Mouse (Mus musculus) forebrain, embryonic 11.5 days (tissue): ENCODE data around the gene Crlf1. TPM values are rescaled to one million over a fixed set of nuclear protein-coding genes. Genes with fewer than 3 reads are reported as not detected.

Experiments used
- ATAC-seq: fragments of 200-750 bp; cut with Nextera tagmentation; replicated peaks from 2 replicates; pipeline ENCODE4 v1.8.0; 2017; ENCODE audit warnings: moderate TSS enrichment; ENCODE audit not compliant: low FRiP score
- DNase-seq: peaks from one replicate; pipeline ENCODE4 v3.0.0-alpha.2; 2017; ENCODE audit warnings: low spot score
- H3K27ac ChIP-seq: fragments of 300-500 bp; sonication (generic); 2 replicates; pipeline ENCODE4 v1.5.1; 2014; ENCODE audit warnings: low read depth, low read length
- H3K27me3 ChIP-seq: fragments of 300-500 bp; sonication (generic); 2 replicates; pipeline ENCODE4 v1.6.1; 2014; ENCODE audit warnings: mild to moderate bottlenecking, low read length, mixed read lengths; ENCODE audit not compliant: control insufficient read depth, insufficient read depth
- H3K36me3 ChIP-seq: fragments of 300-500 bp; sonication (generic); 2 replicates; pipeline ENCODE4 v1.6.1; 2014; ENCODE audit warnings: mild to moderate bottlenecking, low read length, moderate library complexity, mixed read lengths; ENCODE audit not compliant: control insufficient read depth, insufficient read depth
- H3K4me1 ChIP-seq: fragments of 300-500 bp; sonication (generic); replicated peaks from 2 replicates; pipeline ENCODE4 v1.6.1; 2014; ENCODE audit warnings: low read length, mixed read lengths; ENCODE audit not compliant: control insufficient read depth, insufficient read depth
- H3K4me2 ChIP-seq: fragments of 300-500 bp; sonication (generic); 2 replicates; pipeline ENCODE4 v1.6.1; 2014; ENCODE audit warnings: low read depth, mild to moderate bottlenecking, low read length, moderate library complexity, mixed read lengths; ENCODE audit not compliant: severe bottlenecking
- H3K4me3 ChIP-seq: fragments of 300-500 bp; sonication (generic); 2 replicates; pipeline ENCODE4 v1.5.1; 2014; ENCODE audit warnings: low read depth, low read length
- H3K9ac ChIP-seq: fragments of 300-500 bp; sonication (generic); 2 replicates; pipeline ENCODE4 v1.6.1; 2014; ENCODE audit warnings: low read length
- H3K9me3 ChIP-seq: fragments of 300-500 bp; sonication (generic); 2 replicates; pipeline ENCODE4 v1.6.1; 2016; ENCODE audit warnings: low read length, mixed read lengths; ENCODE audit not compliant: control insufficient read depth
- WGBS: fragments of 180-500 bp; shearing (Covaris S2); extraction: QIAGEN DNeasy Blood & Tissue Kit; methylation state at CpG from one replicate; pipeline ENCODE4 v1.1.7; 2014; 5-methylcytosine and 5-hydroxymethylcytosine counted together
- polyA plus RNA-seq: library from polyadenylated mRNA; unstranded; fragments of >200 nt; fragmentation: Nextera tagmentation; extraction: Ambion mirVana; gene quantifications from 2 replicates; pipeline ENCODE4 v1.2.1, GENCODE M21; 2014

The Crlf1 gene
- polyA plus RNA-seq, 1 experiment from 2014 or later = 10.9 TPM

GRCm38 (mm10) chr8:70552836-70553235 lies 59.9 kb downstream of the Crlf1 start:
- Histone ChIP-seq H3K27ac (no peak overlapping the region), H3K4me3 (no peak overlapping the region), H3K4me2 (no peak overlapping the region), H3K4me1 (no peaks in the 10 kb centered on the region), H3K9ac (no peak overlapping the region), H3K36me3 (no peaks in the 10 kb centered on the region), H3K27me3 (no peaks in the 10 kb centered on the region), H3K9me3 (no peaks in the 10 kb centered on the region)
- 90% methylated on average over 1 of the region's 1 CpGs for WGBS
- DNase-seq (no peak), ATAC-seq (no peak)

Other genes starting within 250 kb of the Crlf1 start
- gene Homer3, start 210.3 kb upstream of the Crlf1 start, polyA plus RNA-seq = 87.6 and 91.4 TPM in 2 replicates
- 54.4 and 61.5 TPM in 2 replicates for gene Ddx49, start 190.7 kb upstream of the Crlf1 start, polyA plus RNA-seq
- 220 and 268 TPM in 2 replicates for gene Cope, start 190.6 kb upstream of the Crlf1 start, polyA plus RNA-seq
- 10.6 and 11.0 TPM in 2 replicates for gene Cers1, start 177.4 kb upstream of the Crlf1 start, polyA plus RNA-seq
- 1.8 and 2.6 TPM in 2 replicates for gene Gdf1, start 163.3 kb upstream of the Crlf1 start, polyA plus RNA-seq
- 25.6 and 25.8 TPM in 2 replicates for gene Upf1, start 139.9 kb upstream of the Crlf1 start, polyA plus RNA-seq
- 0.56 TPM in 1 of 2 replicates, not detected in the other for gene Comp, start 119.6 kb upstream of the Crlf1 start, polyA plus RNA-seq
- 16.3 and 18.1 TPM in 2 replicates for gene Crtc1, start 53.6 kb upstream of the Crlf1 start, polyA plus RNA-seq
- gene Klhl26, start 16.2 kb upstream of the Crlf1 start, polyA plus RNA-seq = 17.5 and 19.5 TPM in 2 replicates
- gene Tmem59l, start 5.8 kb upstream of the Crlf1 start, polyA plus RNA-seq = 10.4 and 10.6 TPM in 2 replicates
- gene Rex1bd, start 13.6 kb downstream of the Crlf1 start, polyA plus RNA-seq = 113 and 123 TPM in 2 replicates
- gene Uba52, start 17.6 kb downstream of the Crlf1 start, polyA plus RNA-seq = 715 TPM in 2 replicates
- gene Fkbp8, start 34.6 kb downstream of the Crlf1 start, polyA plus RNA-seq = 268 and 290 TPM in 2 replicates
- 56.0 and 59.9 TPM in 2 replicates for gene Kxd1, start 34.8 kb downstream of the Crlf1 start, polyA plus RNA-seq
- gene Ell, start 46.3 kb downstream of the Crlf1 start, polyA plus RNA-seq = 21.8 and 22.2 TPM in 2 replicates
- 98.1 and 109 TPM in 2 replicates for gene Isyna1, start 101.2 kb downstream of the Crlf1 start, polyA plus RNA-seq
- 113 and 127 TPM in 2 replicates for gene Ssbp4, start 115.7 kb downstream of the Crlf1 start, polyA plus RNA-seq
- 1.2 and 1.4 TPM in 2 replicates for gene Lrrc25, start 123.0 kb downstream of the Crlf1 start, polyA plus RNA-seq
- not detected in 2 replicates for gene Gdf15, start 139.3 kb downstream of the Crlf1 start, polyA plus RNA-seq
- 70.9 and 73.8 TPM in 2 replicates for gene Pgpep1, start 167.2 kb downstream of the Crlf1 start, polyA plus RNA-seq
- gene Lsm4, start 180.1 kb downstream of the Crlf1 start, polyA plus RNA-seq = 318 and 346 TPM in 2 replicates
- 128 and 157 TPM in 2 replicates for gene Jund, start 205.8 kb downstream of the Crlf1 start, polyA plus RNA-seq
- not detected in 2 replicates for gene Iqcn, start 210.3 kb downstream of the Crlf1 start, polyA plus RNA-seq
- gene Gm3336, start 225.4 kb downstream of the Crlf1 start, polyA plus RNA-seq = not detected in 2 replicates
- gene Pde4c, start 230.6 kb downstream of the Crlf1 start, polyA plus RNA-seq = 0.13 and 0.37 TPM in 2 replicates